Mouse (Mus musculus): ENCODE results near the gene Ddi2. TPM values are rescaled to one million over a fixed set of nuclear protein-coding genes. Genes with fewer than 3 reads are reported as not detected.
"Not testable (repeated sequence)": the region's sequence is repeated elsewhere in the genome, so short reads cannot be mapped to it uniquely, and the experiment has no call there.

Ddi2 gene
- total RNA-seq (2015; ENCODE audit: low replicate concordance): 22.7 and 29.8 TPM in 2 replicates
- 35.1 and 37.0 TPM in 2 replicates for total RNA-seq (2017; ENCODE audit: low replicate concordance)

DNA sequence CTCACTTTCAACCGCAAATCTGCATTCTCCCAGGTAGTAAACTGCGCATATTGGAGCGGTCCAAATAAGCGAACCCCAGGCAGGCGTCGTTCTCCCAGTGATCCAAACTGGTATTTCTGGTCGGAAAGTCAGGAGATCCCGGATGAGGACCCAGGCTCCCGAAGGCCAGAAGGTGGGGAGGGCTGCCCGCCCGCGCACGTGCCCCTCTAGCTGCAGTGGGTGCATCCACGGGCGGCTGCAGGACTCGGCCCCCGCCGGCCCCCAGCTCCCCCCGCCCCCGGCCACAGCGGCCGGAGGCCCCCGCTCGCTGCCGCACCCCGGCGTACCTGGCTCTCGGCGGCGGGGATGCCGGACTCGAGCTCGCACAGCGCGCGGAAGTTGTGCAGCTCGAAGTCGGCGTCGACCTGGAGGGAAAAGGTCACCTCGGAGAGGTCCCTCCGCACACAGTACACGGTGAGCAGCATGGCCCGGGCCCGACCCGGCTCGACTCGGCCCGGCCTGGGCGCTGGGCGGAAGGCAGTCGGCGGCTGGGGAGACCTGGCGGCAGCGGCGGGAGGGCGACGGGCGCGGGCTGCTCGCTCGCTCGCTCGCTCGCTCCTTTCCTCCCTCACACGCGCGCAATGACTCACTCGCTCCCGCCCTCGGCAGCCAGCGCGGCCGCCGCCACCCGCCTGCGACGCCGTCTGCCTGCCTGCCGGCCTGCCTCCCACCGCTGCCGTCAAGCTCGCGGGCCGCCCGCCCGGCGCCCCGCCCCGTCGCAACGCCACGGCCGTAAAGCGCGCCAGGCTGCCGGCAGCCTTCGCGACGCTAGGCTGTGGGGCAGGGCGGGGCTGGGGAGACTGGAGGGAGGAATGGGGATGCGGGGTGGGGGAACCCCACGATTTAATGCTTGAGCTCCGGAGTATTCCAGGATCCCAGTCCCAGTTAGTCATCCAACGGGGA, at the start of gene Ddi2:
Ddi2 (minus strand) TSS at position 689 of the 942 bp plus-strand sequence.
- peak; percentile 89 for ATAC-seq (replicated peaks; ENCODE audit: low FRiP score, poor library complexity, severe bottlenecking)

DNA sequence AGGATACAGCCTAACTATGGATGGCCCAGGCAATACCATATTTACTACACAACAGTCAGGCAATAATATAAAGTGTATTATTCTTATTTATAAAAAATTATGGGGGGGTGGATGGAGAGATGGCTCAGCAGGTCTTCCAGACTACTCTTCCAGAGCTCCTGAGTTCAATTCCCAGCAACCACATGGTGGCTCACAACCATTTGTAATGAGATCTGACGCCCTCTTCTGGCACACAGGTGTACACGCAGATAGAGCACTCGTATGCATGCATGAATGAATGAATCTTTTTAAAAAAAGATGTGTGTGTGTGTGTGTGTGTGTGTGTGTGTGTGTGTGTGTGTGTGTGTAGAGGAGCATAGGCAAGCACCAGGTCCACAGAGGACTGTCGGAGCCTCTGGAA, 49.8 kb upstream of the Ddi2 start:
- not testable (repeated sequence) for ATAC-seq (replicated peaks; ENCODE audit: low FRiP score, poor library complexity, severe bottlenecking)

DNA sequence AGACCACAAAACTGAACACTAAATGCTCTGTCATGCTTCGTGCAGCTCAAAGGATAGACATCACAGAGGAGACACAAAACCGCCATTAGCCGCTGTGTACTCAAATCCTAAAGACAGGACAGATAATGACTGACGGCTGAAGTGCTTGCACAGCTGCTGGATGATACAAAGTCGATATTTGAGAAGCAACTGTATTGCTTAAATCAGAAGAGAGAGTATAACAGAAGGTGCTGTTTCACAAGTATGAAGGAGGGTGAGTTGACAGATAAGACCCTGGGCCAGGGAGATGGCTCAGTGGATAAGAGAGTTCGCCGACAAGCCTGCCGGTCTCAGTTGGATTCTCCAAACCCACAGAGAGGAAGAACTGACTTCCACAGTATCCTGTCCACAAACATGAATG, 48.6 kb upstream of the Ddi2 start:
- no peak for ATAC-seq (replicated peaks; ENCODE audit: low FRiP score, poor library complexity, severe bottlenecking)

DNA sequence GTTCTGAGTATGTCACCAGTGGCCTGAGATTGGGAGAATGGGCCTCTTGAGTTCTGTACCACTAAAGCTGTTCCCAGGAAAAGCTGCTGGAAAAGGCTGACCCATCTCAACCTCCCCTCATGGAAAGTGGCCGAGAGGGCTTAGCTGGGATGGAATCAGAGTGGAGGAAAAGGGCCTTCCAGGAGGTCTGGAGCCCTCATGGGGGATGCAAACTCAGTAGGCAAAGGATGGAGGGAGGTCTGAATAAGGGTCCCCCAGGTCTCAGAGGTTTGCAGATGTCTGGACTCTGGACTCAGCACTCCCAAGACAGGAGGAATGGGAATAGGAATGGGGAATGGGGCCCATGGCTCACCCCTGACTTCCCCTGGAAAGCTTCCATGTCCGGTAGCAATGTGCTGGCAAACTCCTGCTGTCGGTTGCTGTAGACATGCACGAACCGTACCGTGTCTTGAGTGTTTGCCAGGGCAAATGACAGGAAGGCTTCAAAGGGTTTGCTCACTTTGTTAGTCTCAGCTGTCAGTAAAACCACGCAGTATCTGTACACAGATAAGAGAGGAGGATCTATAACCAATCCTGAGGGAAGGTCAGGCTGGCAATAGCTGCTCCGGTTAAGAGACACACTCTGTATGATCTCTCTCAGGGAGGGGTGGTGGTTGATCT, 46.4 kb upstream of the Ddi2 start:
- ATAC-seq (replicated peaks; ENCODE audit: low FRiP score, poor library complexity, severe bottlenecking): no peak

DNA sequence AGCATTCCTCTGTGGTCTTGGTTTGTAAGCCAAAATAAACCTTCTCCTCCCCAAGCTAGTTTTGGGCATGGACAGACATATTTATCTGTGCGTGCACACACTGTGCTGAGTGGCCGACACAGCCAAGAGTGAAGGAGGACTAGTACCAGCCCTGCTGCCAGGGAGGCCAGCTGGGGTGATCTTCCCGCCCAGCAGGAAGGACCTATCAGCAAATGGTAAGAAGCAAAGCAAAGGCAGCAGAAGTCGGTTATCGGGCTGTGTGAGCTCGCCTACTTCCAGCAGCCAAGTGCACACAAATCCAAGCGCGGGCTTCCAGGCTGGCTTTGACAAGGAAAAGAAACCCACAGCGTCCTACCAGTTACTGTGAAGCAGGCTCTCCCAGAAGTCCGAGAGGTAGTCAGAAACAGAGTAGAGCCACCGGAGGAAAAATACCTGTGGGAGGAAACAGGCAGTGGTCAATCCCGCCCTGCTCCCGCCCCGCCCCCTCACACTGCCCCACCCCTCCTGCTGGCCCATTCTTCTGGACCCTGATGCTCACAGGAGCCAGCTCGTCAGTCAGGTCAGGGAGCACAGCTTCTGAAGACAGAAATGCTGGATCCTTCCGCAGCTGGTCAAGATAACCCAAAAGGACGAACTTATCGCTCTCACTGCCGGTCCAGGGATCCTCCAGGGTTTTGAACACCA, 44.3 kb upstream of the Ddi2 start:
- ATAC-seq (replicated peaks; ENCODE audit: low FRiP score, poor library complexity, severe bottlenecking): peak; percentile 92

DNA sequence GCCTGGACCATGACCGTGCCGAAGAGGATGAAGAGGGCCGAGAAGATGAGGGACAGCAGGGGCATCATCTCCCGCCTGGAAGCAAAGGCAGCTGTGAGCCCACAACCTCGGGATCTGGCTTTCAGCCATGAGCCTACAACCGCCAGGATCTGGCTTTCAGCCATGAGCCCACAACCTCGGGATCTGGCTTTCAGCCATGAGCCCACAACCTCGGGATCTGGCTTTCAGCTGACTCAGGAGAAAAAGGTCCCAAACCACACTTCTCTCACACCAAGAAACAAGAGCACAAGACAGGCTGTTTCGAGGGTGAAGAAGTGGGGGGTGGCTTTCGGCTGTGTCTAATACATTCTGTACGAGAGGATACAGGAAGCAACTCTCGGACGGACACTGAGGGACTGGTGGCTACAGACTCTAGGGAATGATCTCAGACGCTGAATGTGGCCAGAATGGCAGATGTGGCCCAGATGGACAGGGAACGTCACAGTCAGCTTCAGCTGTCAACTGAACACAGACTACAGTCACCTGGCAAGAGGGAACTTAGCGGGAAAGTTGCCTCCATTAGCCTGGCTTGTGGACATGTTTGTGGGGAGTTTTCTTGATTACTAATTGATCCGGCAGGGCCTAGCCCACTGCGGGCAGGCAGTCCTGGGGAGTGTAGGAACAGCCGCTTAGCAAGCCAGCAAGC, 43.6 kb upstream of the Ddi2 start:
- peak; percentile 27; the same call in 1 of the 2 replicates for ATAC-seq (replicated peaks; ENCODE audit: low FRiP score, poor library complexity, severe bottlenecking)

DNA sequence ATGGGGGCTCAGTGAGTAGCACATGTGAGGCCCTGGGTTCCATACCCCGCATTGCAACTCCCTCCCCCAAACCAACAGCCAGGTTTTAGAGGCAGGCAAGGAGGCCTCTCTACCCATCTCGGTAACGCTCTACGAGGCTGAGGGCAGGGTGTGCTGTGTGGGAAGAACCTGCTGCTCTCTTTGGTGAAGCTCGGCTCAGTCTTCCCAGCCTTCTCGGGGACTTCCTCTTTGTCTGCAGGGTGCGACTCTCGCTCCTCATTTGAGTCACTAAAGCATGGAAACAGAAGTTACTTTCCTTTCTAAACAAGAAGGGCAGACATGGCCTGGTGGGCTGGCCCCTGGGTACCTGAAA, 43.1 kb upstream of the Ddi2 start:
- no peak for ATAC-seq (replicated peaks; ENCODE audit: low FRiP score, poor library complexity, severe bottlenecking)

DNA sequence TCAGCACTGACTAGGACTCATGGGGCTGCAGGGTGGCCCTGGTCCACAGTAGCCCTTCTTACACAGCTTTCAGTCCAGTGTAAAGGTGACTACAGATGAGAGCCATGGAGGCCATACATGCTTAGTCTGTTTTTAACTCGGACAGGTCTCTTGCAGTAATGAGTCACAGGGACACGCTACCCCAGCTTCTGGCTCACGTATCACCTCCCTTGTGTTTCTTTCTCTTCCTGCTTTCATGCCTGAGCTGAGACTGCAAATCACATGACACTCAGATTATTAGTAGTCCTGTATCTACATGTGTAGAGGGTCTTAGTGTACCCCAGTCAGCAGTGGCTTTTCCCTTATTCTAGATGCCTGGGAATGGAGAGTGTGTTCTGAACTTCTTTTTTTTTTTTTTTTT, 41.8 kb upstream of the Ddi2 start:
- ATAC-seq (replicated peaks; ENCODE audit: low FRiP score, poor library complexity, severe bottlenecking): no peak

DNA sequence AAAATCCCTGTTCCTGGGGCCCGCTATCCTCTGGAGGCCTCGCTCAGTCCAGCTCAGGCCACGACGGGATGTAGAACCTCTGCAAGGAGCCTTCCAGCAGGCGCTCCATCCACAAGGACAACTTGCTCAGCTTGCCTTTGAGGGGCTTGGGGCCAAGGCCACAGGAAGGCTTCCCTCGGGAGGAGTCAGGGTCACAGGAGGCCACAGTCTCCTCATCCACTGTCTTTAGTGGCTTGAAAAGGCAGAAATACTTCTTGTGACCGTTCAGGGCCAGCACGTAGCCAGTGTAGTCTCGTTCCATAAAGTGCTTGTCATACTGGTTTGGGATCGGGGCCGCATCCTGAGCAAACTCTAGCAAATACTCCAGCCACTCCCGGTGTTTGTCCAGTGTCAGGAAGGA, 40.3 kb upstream of the Ddi2 start:
- ATAC-seq (replicated peaks; ENCODE audit: low FRiP score, poor library complexity, severe bottlenecking): no peak

DNA sequence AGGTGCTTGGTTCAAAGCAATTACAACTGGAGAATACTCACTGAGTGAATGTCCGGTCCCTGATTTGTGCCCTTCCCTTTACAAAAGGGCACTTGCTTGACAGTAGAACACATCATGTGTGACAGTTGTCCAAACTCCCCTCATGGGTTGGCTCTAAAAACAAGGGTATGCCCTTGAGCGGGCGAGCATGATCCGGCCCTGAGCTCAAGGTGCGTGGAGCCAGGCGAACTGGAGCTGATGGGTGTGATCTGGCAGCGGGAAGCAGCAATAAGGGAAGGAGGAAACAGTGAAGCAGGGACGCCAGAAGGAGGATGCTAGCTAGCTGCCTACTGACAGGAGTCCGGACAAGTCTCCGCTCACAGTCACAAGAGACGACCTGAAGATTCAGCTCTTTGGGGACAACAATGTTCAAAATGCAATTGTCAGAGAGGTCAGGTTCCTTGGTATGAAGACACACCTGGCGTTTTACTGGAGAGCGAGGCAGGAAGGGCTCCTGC, 38.9 kb upstream of the Ddi2 start:
- no peak for ATAC-seq (replicated peaks; ENCODE audit: low FRiP score, poor library complexity, severe bottlenecking)

DNA sequence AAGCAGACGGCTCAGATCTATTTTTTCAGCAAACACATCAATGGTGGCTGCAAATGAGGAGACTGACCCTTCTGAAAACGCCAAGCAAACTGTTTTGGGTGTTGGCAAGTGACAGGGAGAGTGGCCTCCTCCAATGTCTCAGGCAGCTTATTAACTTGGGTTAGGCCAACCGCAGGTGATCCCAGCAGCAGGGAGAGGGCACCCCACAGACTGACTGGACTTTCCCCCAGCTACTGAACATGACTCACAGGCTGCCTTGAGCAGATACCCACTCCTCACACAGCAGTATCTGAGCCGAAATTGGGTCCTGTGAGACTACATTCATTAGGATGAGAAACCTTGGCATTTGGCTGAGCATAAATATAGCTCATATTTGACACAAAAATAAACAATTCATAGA, 37.7 kb upstream of the Ddi2 start:
- ATAC-seq (replicated peaks; ENCODE audit: low FRiP score, poor library complexity, severe bottlenecking): no peak

DNA sequence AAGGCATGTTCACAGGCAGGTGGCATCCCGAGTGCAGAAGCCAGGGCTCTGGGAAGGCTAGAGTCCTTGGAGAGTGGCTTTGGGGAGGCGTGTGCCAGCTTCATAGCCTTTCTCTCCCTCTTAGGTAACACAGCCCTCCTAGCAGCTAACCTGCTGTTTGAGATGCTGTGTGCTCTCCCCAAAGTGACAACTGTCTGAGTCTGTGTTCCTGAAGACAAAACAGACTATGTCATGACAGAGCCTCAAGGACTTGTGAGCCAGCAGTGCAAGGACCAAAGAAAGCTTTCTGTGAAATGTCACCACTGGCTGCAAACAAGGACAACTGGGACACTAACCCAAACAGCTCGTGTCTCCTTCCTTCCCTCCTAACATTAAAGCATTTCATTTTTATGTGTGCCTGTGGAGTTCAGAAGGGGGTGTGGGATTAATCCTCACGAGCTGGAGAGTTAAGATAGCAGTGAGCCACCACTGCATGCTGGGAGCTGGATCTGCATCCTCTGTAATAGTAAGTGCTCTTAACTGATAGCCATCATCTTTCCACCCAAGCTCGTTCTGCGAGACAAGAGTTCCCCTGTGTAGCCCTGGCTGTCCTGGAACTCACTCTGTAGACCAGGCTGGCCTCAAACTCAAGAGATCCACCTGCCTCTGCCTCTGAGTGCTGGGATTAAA, 35.8 kb upstream of the Ddi2 start:
- ATAC-seq (replicated peaks; ENCODE audit: low FRiP score, poor library complexity, severe bottlenecking): peak; percentile 92

DNA sequence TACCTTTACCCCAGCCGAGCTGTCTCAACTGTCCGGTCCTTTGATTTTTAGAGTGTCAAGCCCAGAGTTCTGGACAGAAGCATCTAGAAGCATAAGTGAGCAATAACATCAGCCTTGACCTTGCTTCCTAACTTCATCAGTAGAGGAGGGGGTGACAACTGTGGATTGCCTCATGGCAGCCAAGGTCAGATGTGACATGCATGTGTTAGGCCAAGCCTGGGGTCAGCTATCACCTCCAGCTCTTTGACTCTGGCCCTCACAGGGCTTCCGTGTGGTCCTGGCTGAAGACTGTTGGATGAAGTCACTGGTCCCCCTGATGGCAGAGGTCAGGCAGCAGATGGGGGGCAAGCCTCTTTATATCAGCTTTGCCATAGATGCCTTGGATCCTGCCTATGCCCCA, 33.9 kb upstream of the Ddi2 start:
- no peak for ATAC-seq (replicated peaks; ENCODE audit: low FRiP score, poor library complexity, severe bottlenecking)

DNA sequence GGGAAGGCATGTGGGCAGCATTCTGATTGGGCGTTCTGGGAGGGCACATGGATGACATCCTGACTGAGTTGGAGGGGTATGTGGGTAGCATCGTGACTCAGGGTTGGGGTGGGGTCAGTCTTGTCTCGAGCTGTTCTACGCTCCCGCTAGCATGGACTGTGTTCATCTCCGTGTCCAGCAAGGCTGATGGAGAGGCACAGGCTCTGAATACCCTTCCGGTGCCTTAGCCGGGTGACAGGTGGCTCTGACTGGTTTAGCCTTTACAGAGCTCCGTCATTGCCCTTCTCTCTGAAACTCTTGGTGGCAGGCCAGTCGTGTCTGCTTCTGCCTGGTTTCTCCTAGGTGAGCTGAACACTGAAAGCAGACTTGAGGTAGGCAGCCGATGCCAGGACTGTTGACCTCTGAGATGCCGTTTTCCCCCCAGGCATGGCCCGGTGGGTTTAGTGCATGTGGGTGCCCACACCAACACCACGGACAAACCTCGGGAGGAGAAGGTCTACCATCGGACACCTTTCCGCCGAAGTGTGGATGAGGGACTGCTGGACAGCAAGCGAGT, 32.2 kb upstream of the Ddi2 start:
- no peak for ATAC-seq (replicated peaks; ENCODE audit: low FRiP score, poor library complexity, severe bottlenecking)

DNA sequence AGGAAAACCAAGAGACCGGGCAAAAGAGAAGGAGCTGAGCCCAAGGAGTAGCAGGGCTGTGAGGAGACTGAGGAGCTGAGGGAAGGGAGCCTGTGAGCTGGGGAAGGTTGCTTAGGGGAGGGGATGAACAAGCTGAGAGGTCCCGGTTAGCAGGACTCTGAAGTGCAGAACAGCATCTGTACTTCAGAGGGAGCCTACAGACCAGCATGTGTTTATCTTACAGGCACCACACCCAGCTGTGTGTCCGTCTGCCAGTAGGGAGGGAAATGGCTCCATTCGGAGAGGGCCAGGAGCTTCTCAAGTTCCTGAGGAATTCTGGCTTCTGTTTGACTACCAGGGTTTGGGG, 28.8 kb upstream of the Ddi2 start:
- peak; percentile 85 for ATAC-seq (replicated peaks; ENCODE audit: low FRiP score, poor library complexity, severe bottlenecking)

DNA sequence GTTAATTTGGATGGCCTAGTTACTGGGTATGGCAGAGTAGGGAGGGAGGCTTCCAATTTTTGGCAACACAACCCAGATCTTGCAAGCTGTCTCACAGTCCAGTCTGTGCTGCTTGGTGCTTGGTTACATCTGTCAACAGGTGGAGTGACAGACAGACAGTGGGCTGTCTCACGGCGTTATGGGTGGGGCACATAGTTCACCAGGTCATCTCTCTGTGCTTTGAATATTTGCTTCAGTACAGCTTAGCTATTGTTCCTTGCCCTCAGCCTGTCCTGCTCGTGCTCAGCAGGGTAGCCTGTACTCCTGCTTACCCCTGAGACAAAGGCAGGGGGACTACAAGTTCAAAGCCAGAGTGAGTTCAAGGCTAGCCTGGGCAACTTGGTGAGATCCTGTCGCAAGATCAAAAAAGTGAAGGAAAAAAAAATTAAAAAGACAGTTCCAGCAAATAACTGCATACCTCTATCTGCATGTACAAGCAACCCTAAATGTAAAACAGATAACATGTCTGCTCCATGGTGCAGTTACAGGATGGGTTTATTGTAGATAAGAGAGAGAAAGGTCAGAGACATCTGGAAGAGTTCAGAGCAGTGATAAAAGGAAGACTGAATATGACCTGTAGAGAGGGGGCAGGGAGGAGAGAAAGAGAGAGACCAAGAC, 28.3 kb upstream of the Ddi2 start:
- peak; percentile 79 for ATAC-seq (replicated peaks; ENCODE audit: low FRiP score, poor library complexity, severe bottlenecking)

DNA sequence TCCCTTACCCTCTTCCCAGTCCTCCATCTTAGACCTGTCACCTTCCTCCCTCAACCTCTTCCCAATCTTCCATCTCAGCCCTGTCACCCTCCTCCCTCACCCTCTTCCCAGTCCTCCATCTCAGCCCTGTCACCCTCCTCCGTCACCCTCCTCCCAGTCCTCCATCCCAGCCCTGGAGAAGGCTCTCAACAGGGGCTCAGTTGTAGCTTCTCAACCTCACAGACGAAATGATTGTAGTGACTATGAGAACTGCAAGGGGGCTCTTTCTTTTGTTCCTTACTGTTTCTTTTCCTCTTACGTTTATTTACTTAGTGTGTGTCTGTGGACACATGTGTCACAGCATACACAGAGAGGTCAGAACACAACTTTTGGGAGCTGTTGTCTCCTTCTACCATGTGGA, 27.6 kb upstream of the Ddi2 start:
- peak; percentile 8; the same call in 1 of the 2 replicates for ATAC-seq (replicated peaks; ENCODE audit: low FRiP score, poor library complexity, severe bottlenecking)

DNA sequence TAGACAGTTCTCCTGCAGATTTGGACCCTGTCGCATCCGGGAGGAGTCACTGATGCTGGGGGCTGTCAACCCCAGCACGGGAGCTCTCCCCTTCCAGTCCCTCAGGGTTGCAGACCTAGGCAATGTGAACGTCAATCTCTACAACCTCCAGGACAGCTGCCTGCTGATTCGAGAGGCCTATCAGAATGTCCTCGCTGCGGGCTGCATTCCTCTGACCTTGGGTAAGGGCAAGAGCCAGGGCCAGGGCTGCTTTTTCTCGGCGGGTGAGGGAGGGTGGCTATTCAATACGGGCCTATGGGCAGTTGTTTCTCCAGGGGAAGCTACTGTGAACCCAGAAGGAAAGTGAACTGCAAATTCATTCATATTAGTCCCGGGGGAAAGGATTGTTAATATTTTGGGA, 26.3 kb upstream of the Ddi2 start:
- ATAC-seq (replicated peaks; ENCODE audit: low FRiP score, poor library complexity, severe bottlenecking): no peak
